ENCODE assay signal across 16 mouse cellular contexts in genomic region chr3:68967404-68967803, GRCm38 (mm10). TPM values are rescaled to one million over a fixed set of nuclear protein-coding genes. Genes with fewer than 3 reads are reported as not detected.
A peak's percentile ranks its signal among the peaks of the same experiment; 100 is the strongest.
DNase-seq lines count a peak whose midpoint lies in the region; ATAC-seq and TF ChIP-seq lines count a peak whose summit lies in the region.
"Had no signal": no experiment of that assay in that cellular context is flagged by ENCODE, and none has a peak within 500 bp of the region (broad histone marks: within the 10 kb centered on the region; RNA-seq: fewer than 3 reads in every experiment).

No protein-coding gene starts in this region.

- TF ChIP-seq CTCF in lung, embryonic 14.5 days (IDR thresholded peaks at IDR 0.05; ENCODE audit: low read depth) = no peak
- no peak for TF ChIP-seq CTCF in lung, adult 2 months (IDR thresholded peaks at IDR 0.05; ENCODE audit: insufficient read depth, low read length)

- no peak overlapping the region for H3K4me3 ChIP-seq in lung, embryonic 14.5 days (ENCODE audit: low read depth, low read length)
- no peak overlapping the region for H3K4me3 ChIP-seq in lung, adult 2 months (replicated peaks; ENCODE audit: extremely low read depth, low read depth, low read length)
- H3K4me3 ChIP-seq: embryonic facial prominence, embryonic 13.5 days; forebrain, embryonic 10.5 days; kidney, embryonic 15.5 days; neural tube, embryonic 15.5 days had no signal

- no peaks in the 10 kb centered on the region for H3K4me1 ChIP-seq in lung, embryonic 14.5 days (ENCODE audit: insufficient read depth)
- no peaks in the 10 kb centered on the region; the same call in 1 of the 2 replicates for H3K4me1 ChIP-seq in lung, adult 2 months (ENCODE audit: control insufficient read depth, insufficient read depth, low read length)
- H3K4me1 ChIP-seq: embryonic facial prominence, embryonic 13.5 days; forebrain, embryonic 10.5 days; kidney, embryonic 15.5 days; neural tube, embryonic 15.5 days had no signal

- ATAC-seq in lung, embryonic 14.5 days (ENCODE audit: insufficient read depth) = peak; percentile 69
- peak; percentile 32; the same call in 1 of the 2 replicates for ATAC-seq in common myeloid progenitor, adult 5-6 weeks (replicated peaks; ENCODE audit: low read depth, poor library complexity, severe bottlenecking)
- ATAC-seq: hindbrain, embryonic 16.5 days had no signal

- H3K9me3 ChIP-seq in lung, embryonic 14.5 days (ENCODE audit: low read depth, low read length) = no peaks in the 10 kb centered on the region; the same call in 1 of the 2 replicates
- H3K9me3 ChIP-seq: embryonic facial prominence, embryonic 13.5 days; neural tube, embryonic 15.5 days had no signal

- peak; percentile 39 for DNase-seq in lung, embryonic 14.5 days
- DNase-seq in lung, adult 2 months = no peak
- peak; percentile 79 for DNase-seq in naive thymus-derived CD4-positive, alpha-beta T cell, adult 2 months (ENCODE audit: low read depth)
- peak; percentile 55 to 70 for DNase-seq in thymus, postnatal 36 days
- no peak for DNase-seq in right cerebral cortex, postnatal 25 days
- no peak for DNase-seq in heart, adult 18-20 months
- DNase-seq in right cerebral cortex, postnatal 14 days = no peak
- DNase-seq: B cell, adult 2 months; cerebellum, postnatal 14 days; retina, postnatal 1 day had no signal

- no peak overlapping the region for H3K4me2 ChIP-seq in lung, embryonic 14.5 days
- H3K4me2 ChIP-seq: embryonic facial prominence, embryonic 13.5 days; kidney, embryonic 15.5 days; neural tube, embryonic 15.5 days had no signal

- H3K27me3 ChIP-seq in lung, embryonic 14.5 days (ENCODE audit: insufficient read depth, low read length) = no peaks in the 10 kb centered on the region
- H3K27me3 ChIP-seq: embryonic facial prominence, embryonic 13.5 days; kidney, embryonic 15.5 days; neural tube, embryonic 15.5 days had no signal

- peaks cover 11% of the 10 kb centered on the region; the same call in 1 of the 2 replicates for H3K36me3 ChIP-seq in lung, embryonic 14.5 days (ENCODE audit: insufficient read depth)

- no peak overlapping the region for H3K27ac ChIP-seq in lung, embryonic 14.5 days (ENCODE audit: low read depth)
- H3K27ac ChIP-seq: embryonic facial prominence, embryonic 13.5 days; forebrain, embryonic 10.5 days; kidney, embryonic 15.5 days; neural tube, embryonic 15.5 days had no signal

- 36% methylated on average over 6 of the region's 6 CpGs for whole genome bisulfite sequencing in lung, embryonic 14.5 days
- 50% methylated on average over 6 of the region's 6 CpGs for WGBS in lung, adult 2 months

- no peak overlapping the region for H3K9ac ChIP-seq in lung, embryonic 14.5 days
- H3K9ac ChIP-seq: embryonic facial prominence, embryonic 13.5 days; kidney, embryonic 15.5 days; neural tube, embryonic 15.5 days had no signal

- no peak for TF ChIP-seq POLR2A in lung, adult 2 months (IDR thresholded peaks at IDR 0.05; ENCODE audit: borderline replicate concordance, extremely low read depth, low read depth, low read length)

RNA-seq across cellular contexts. Expression of gene Ift80, which starts 37.0 kb away (rescaled TPM):
- polyA plus RNA-seq in lung, embryonic 14.5 days (2014; fragmentation: Nextera tagmentation; extraction: Ambion mirVana) = 17.6 and 21.4 TPM in 2 replicates
- polyA plus RNA-seq in lung, adult 2 months (2012; rRNA removed) = 2.4 and 4.4 TPM in 2 replicates
- 23.0 and 23.9 TPM in 2 replicates for total RNA-seq in common myeloid progenitor, adult 5-6 weeks (2017)
- 1 to 10 TPM; 4.0 to 5.3 TPM for total RNA-seq in heart, adult 18-20 months (2021)

RNA-seq across cellular contexts. Expression of gene Smc4, which starts 37.1 kb away (rescaled TPM):
- 211 and 219 TPM in 2 replicates for polyA plus RNA-seq in lung, embryonic 14.5 days (2014; fragmentation: Nextera tagmentation; extraction: Ambion mirVana)
- 2.8 and 5.4 TPM in 2 replicates for polyA plus RNA-seq in lung, adult 2 months (2012; rRNA removed)
- total RNA-seq in common myeloid progenitor, adult 5-6 weeks (2017) = 723 and 854 TPM in 2 replicates
- 10 to 100 TPM in 1 of 2 experiments, 1 to 10 TPM in 1; 9.7 to 13.3 TPM for total RNA-seq in heart, adult 18-20 months (2021)

Comparison
In these comparisons a context has a peak if more than half of its experiments do, and no peak if none do; other contexts are left out.
1. DNase-seq: peak in lung, embryonic 14.5 days (single experiment), naive thymus-derived CD4-positive, alpha-beta T cell, adult 2 months (single experiment) and thymus, postnatal 36 days (2 of 2); none in lung, adult 2 months (single experiment), right cerebral cortex, postnatal 25 days (single experiment), heart, adult 18-20 months (0 of 2) and right cerebral cortex, postnatal 14 days (single experiment).
2. RNA of gene Smc4, which starts 37.1 kb away (total RNA-seq): 723 to 854 TPM in common myeloid progenitor, adult 5-6 weeks; 9.7 to 13.3 TPM in heart, adult 18-20 months; every median in the first group is over 10 times any median in the second.